Mouse (Mus musculus) MEL (cell line): ENCODE measurements around the gene Wfdc15b. TPM values are rescaled to one million over a fixed set of nuclear protein-coding genes. Genes with fewer than 3 reads are reported as not detected.

ENCODE experiments used
- DNase-seq: peaks from one replicate; pipeline ENCODE4 v3.0.0; 2011; ENCODE audit warnings: low read depth, low spot score
- H3K27ac ChIP-seq: 2 replicates; pipeline ENCODE4 v1.5.1; 2012; ENCODE audit warnings: low read depth, mild to moderate bottlenecking, control low read depth, low read length, moderate library complexity; ENCODE audit not compliant: control insufficient read depth
- H3K27me3 ChIP-seq, 2 experiments: fragments of 150-350 bp in 1 of 2; sonication (generic) in 1 of 2; 2 replicates each; pipeline ENCODE4 v1.6.1; 2012; ENCODE audit warnings: low read length in 2 of 2, mild to moderate bottlenecking in 2 of 2, improper control_type of control experiment in 1 of 2, moderate library complexity in 1 of 2; ENCODE audit not compliant: insufficient read depth in 2 of 2, control insufficient read depth in 1 of 2
- H3K36me3 ChIP-seq, 2 experiments: 2 replicates each; pipeline ENCODE4 v1.6.1; 2012 to 2014; ENCODE audit warnings: low read length in 2 of 2, improper control_type of control experiment in 1 of 2, inconsistent platforms in 1 of 2, mild to moderate bottlenecking in 1 of 2; ENCODE audit not compliant: insufficient read depth in 2 of 2, control insufficient read depth in 1 of 2
- H3K4me1 ChIP-seq, 2 experiments: fragments of 150-350 bp in 1 of 2; sonication (generic) in 1 of 2; 2 replicates each; pipeline ENCODE4 v1.6.1; 2012; ENCODE audit warnings: low read length in 2 of 2, improper control_type of control experiment in 1 of 2, mild to moderate bottlenecking in 1 of 2; ENCODE audit not compliant: insufficient read depth in 2 of 2, control insufficient read depth in 1 of 2
- H3K4me3 ChIP-seq, 2 experiments: fragments of 150-350 bp in 1 of 2; sonication (generic) in 1 of 2; 2 replicates each; pipeline ENCODE4 v1.5.1; 2012; ENCODE audit warnings: low read depth in 2 of 2, low read length in 2 of 2, mild to moderate bottlenecking in 2 of 2, moderate library complexity in 2 of 2, control low read depth in 1 of 2, improper control_type of control experiment in 1 of 2; ENCODE audit not compliant: control insufficient read depth in 1 of 2, insufficient read depth in 1 of 2
- H3K79me2 ChIP-seq: 2 replicates; pipeline ENCODE4 v1.6.1; 2012; ENCODE audit warnings: mild to moderate bottlenecking, low read length, moderate library complexity; ENCODE audit not compliant: control insufficient read depth, poor library complexity, insufficient read depth
- H3K9ac ChIP-seq: 2 replicates; pipeline ENCODE4 v1.6.1; 2012; ENCODE audit warnings: low read depth, mild to moderate bottlenecking, control low read depth, low read length, moderate library complexity; ENCODE audit not compliant: control insufficient read depth, poor library complexity, severe bottlenecking
- H3K9me3 ChIP-seq: fragments of 150-350 bp; sonication (generic); replicated peaks from 2 replicates; pipeline ENCODE4 v1.6.1; 2012; ENCODE audit warnings: mild to moderate bottlenecking, low read length, improper control_type of control experiment, moderate library complexity; ENCODE audit not compliant: insufficient read depth
- BHLHE40 ChIP-seq: IDR thresholded peaks from 2 replicates; pipeline ENCODE4 v1.6.1; 2012; ENCODE audit warnings: low read depth, mild to moderate bottlenecking, inconsistent platforms, low read length, improper control_type of control experiment, borderline replicate concordance
- CHD1 ChIP-seq: IDR thresholded peaks from 2 replicates; pipeline ENCODE4 v1.6.1; 2012; ENCODE audit warnings: low read depth, mild to moderate bottlenecking, inconsistent platforms, low read length, improper control_type of control experiment
- CTCF ChIP-seq, 3 experiments: IDR thresholded peaks in 2 of 3; conservative IDR thresholded peaks in 1 of 3; 2 replicates each; pipeline ENCODE4 v1.5.1; 2011 to 2012; ENCODE audit warnings: low read length in 3 of 3, low read depth in 2 of 3, mild to moderate bottlenecking in 2 of 3, improper control_type of control experiment in 1 of 3, inconsistent platforms in 1 of 3, mixed read lengths in 1 of 3, moderate library complexity in 1 of 3; ENCODE audit not compliant: control insufficient read depth in 1 of 3, insufficient read depth in 1 of 3, poor library complexity in 1 of 3, severe bottlenecking in 1 of 3
- E2F4 ChIP-seq: IDR thresholded peaks from 2 replicates; pipeline ENCODE4 v1.6.1; 2011; ENCODE audit warnings: low read depth, low read length, improper control_type of control experiment, borderline replicate concordance
- EP300 ChIP-seq, 2 experiments: IDR thresholded peaks; 2 replicates each; pipeline ENCODE4 v1.6.1; 2011; ENCODE audit warnings: improper control_type of control experiment in 2 of 2, low read length in 2 of 2, low read depth in 1 of 2, mild to moderate bottlenecking in 1 of 2
- ETS1 ChIP-seq: IDR thresholded peaks from 2 replicates; pipeline ENCODE4 v1.6.1; 2012; ENCODE audit warnings: low read depth, mild to moderate bottlenecking, inconsistent platforms, low read length, improper control_type of control experiment, moderate library complexity
- GATA1 ChIP-seq: IDR thresholded peaks from 2 replicates; pipeline ENCODE4 v1.6.1; 2011; ENCODE audit warnings: low read depth, low read length, improper control_type of control experiment
- JUND ChIP-seq: IDR thresholded peaks from 2 replicates; pipeline ENCODE4 v1.6.1; 2011; ENCODE audit warnings: low read depth, mild to moderate bottlenecking, improper control_type of control experiment, low read length
- MYB ChIP-seq: IDR thresholded peaks from 2 replicates; pipeline ENCODE4 v1.6.1; 2011; ENCODE audit warnings: mild to moderate bottlenecking, low read depth, low read length, improper control_type of control experiment
- POLR2A ChIP-seq, 2 experiments: IDR thresholded peaks; 2 replicates each; pipeline ENCODE4 v1.6.1; 2011 to 2012; ENCODE audit warnings: low read length in 2 of 2, mild to moderate bottlenecking in 2 of 2, control low read depth in 1 of 2, improper control_type of control experiment in 1 of 2, low read depth in 1 of 2, moderate library complexity in 1 of 2; ENCODE audit not compliant: control insufficient read depth in 1 of 2, insufficient read depth in 1 of 2, poor library complexity in 1 of 2
- POLR2AphosphoS5 ChIP-seq: IDR thresholded peaks from 2 replicates; pipeline ENCODE4 v1.6.1; 2012; ENCODE audit warnings: low read depth, borderline replicate concordance, mild to moderate bottlenecking, inconsistent platforms, low read length, moderate library complexity, mixed read lengths
- RCOR1 ChIP-seq: IDR thresholded peaks from 2 replicates; pipeline ENCODE4 v1.6.1; 2012; ENCODE audit warnings: low read depth, mild to moderate bottlenecking, inconsistent platforms, low read length, improper control_type of control experiment
- USF1 ChIP-seq: IDR thresholded peaks from 2 replicates; pipeline ENCODE4 v1.6.1; 2014; ENCODE audit warnings: low read depth, mild to moderate bottlenecking, inconsistent platforms, low read length, improper control_type of control experiment, moderate library complexity
- ZC3H11A ChIP-seq: IDR thresholded peaks from 2 replicates; pipeline ENCODE4 v1.6.1; 2012; ENCODE audit warnings: low read depth, mild to moderate bottlenecking, inconsistent platforms, low read length, improper control_type of control experiment
- ZMIZ1 ChIP-seq: IDR thresholded peaks from 2 replicates; pipeline ENCODE4 v1.6.1; 2012; ENCODE audit warnings: low read depth, mild to moderate bottlenecking, inconsistent platforms, low read length, improper control_type of control experiment, moderate library complexity
- ZNF384 ChIP-seq: IDR thresholded peaks from 2 replicates; pipeline ENCODE4 v1.6.1; 2012; ENCODE audit warnings: low read depth, mild to moderate bottlenecking, inconsistent platforms, low read length, improper control_type of control experiment
- polyA plus RNA-seq, 2 experiments: library from polyadenylated mRNA; stranded (reverse) in 1 of 2; unstranded in 1 of 2; fragments of >175 nt in 1 of 2; fragments of >200 nt in 1 of 2; gene quantifications; 2 replicates each; pipeline versions ENCODE4 v1.2.1 to v1.2.4; 2012; ENCODE audit warnings: low replicate concordance in 2 of 2, low read depth in 1 of 2; ENCODE audit not compliant: insufficient read length in 2 of 2, insufficient read depth in 1 of 2, missing spikeins in 1 of 2
- total RNA-seq: library from RNA; depleted of rRNA; stranded (reverse); fragments of 300-350 nt; gene quantifications from 2 replicates; pipeline ENCODE4 v1.2.3, GENCODE M21; 2012

Gene Wfdc15b
- total and polyA plus RNA-seq, 3 experiments, result not detected

- Histone ChIP-seq H3K9ac (no peak within 1 kb of the TSS), H3K9me3 (no peaks in the 10 kb centered on the region), H3K4me1 (no peaks in the 10 kb centered on the region), H3K27me3 (peaks cover 0 to 6% of the 10 kb centered on the region in 2 experiments; a peak in 2 of 4 replicates), H3K79me2 (no peaks in the 10 kb centered on the region), H3K4me3 (no peak within 1 kb of the TSS), H3K27ac (no peak within 1 kb of the TSS), H3K36me3 (no peaks in the 10 kb centered on the region)
- TF ChIP-seq GATA1 (no peak), ETS1 (no peak), E2F4 (no peak), ZMIZ1 (no peak)
- DNase-seq, result no peak
These were observed 16.9 kb upstream of the Wfdc15b start, which contains the start of gene Svs2 for GRCm38 (mm10) chr2:164238366-164238765. Svs2 (minus strand) TSS chr2:164238466.

- TF ChIP-seq RCOR1 (no peak), CTCF (IDR thresholded peaks at IDR 0.05 in 2 of 3, conservative IDR thresholded peaks at IDR 0.05 in 1 of 3; ENCODE audit: control insufficient read depth in 1 of 3, insufficient read depth in 1 of 3, low read depth in 2 of 3, low read length in 3 of 3, poor library complexity in 1 of 3, severe bottlenecking in 1 of 3) (no peak), ETS1 (no peak), EP300 (IDR thresholded peaks at IDR 0.05; ENCODE audit: low read depth in 1 of 2, low read length in 2 of 2) (no peak), BHLHE40 (no peak), POLR2AphosphoS5 (no peak), ZC3H11A (no peak), JUND (no peak), CHD1 (no peak), ZNF384 (no peak), MYB (no peak), ZMIZ1 (no peak), POLR2A (IDR thresholded peaks at IDR 0.05; ENCODE audit: control insufficient read depth in 1 of 2, insufficient read depth in 1 of 2, low read depth in 1 of 2, low read length in 2 of 2, poor library complexity in 1 of 2) (no peak), USF1 (no peak)
These were observed 11.2 kb upstream of the Wfdc15b start for GRCm38 (mm10) chr2:164232671-164233070.

More at GRCm38 (mm10) chr2:164232671-164233070, 11.2 kb upstream of the Wfdc15b start:
- Histone ChIP-seq H3K9ac (no peak overlapping the region), H3K27ac (no peak overlapping the region), H3K4me3 (no peak overlapping the region), H3K27me3 (peaks cover 3% of the 10 kb centered on the region in 2 experiments; a peak in 3 of 4 replicates), H3K79me2 (no peaks in the 10 kb centered on the region), H3K36me3 (no peaks in the 10 kb centered on the region), H3K4me1 (no peaks in the 10 kb centered on the region), H3K9me3 (no peaks in the 10 kb centered on the region)
- DNase-seq, result no peak
